Mouse (Mus musculus): ENCODE measurements at regions not wholly inside any gene's neighbourhood (a gene's known extent, or its start where the extent isn't known, plus 50 kb on each side); places are given as distances from the start of the nearest gene placed in this dataset.

DNA sequence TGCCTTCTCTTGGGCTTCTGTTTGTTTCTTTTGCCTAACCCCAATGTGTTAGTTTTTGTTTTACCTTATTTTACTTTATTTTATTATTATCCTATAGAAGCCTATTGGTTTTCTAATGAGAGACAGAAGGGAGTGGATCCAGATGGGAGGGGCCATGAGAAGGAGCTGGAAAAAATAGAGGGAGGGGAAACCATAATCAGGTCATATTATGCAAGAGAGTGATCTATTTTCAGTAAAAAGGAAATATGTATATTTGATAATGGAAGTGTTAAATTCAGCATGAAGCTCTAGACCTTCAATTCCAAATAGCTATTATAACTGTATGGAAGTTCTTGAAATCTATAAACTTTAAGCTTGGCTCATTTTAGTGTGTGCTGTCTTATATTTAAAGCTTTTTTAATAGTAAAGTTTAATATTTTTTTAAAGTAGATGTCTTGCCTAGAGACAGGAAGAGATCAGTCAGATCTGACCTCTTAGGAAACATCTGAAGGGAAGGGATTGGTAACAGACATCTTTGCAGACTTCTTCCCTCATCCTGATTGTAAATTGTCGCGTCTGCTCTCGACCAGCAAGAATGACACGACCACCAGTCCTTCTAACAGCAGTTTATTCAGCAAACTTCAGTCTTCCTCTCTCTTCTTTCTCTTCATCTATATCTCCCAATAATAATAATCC is 87.8 kb upstream of the Supt20 start:
- no peak for TF ChIP-seq TCF12 (IDR thresholded peaks at IDR 0.05; ENCODE audit: low read depth, low read length)
- TF ChIP-seq NRF1 (IDR thresholded peaks at IDR 0.05; ENCODE audit: low read depth, low read length): no peak
- TF ChIP-seq USF1 (IDR thresholded peaks at IDR 0.05; ENCODE audit: low read depth, low read length): no peak
- no peak for TF ChIP-seq ELF1 (IDR thresholded peaks at IDR 0.05; ENCODE audit: low read depth, low read length)
- TF ChIP-seq NELFE (IDR thresholded peaks at IDR 0.05; ENCODE audit: low read depth, low read length): no peak
- TF ChIP-seq BHLHE40 (IDR thresholded peaks at IDR 0.05; ENCODE audit: low read depth, low read length): no peak

Measured in CH12.LX (cell line).